Mouse (Mus musculus) embryonic stem cell, embryonic (primary cell): Measurements from ENCODE around the gene Cdc6.

Source experiments
- CTCF ChIA-PET, 4 experiments: fragments of 300-600 bp in 2 of 4; fragments of 350-600 bp in 2 of 4; sonication (Branson Sonifier 250); formaldehyde crosslinking; loops; one replicate each; lab custom pipeline; 2022; ENCODE audit warnings: inconsistent platforms in 2 of 4; lab: Charles Lee
- POLR2A ChIA-PET, 4 experiments: fragments of 300-600 bp in 2 of 4; fragments of 350-600 bp in 2 of 4; sonication (Branson Sonifier 250); formaldehyde crosslinking; loops; one replicate each; lab custom pipeline; 2022; ENCODE audit warnings: antibody characterized with exemption in 4 of 4, inconsistent platforms in 1 of 4; lab: Charles Lee

Cdc6 gene

GRCm38 (mm10) chr11:98953835-98954320, 46.3 kb downstream of the Cdc6 start:
- CTCF ChIA-PET: interaction anchor here (0.5 to 3.9 kb wide), 33 partner anchors 8 to 625 kb away, joined by 3 to 26 read pairs (median 4); no protein-coding TSS in a partner anchor
- POLR2A ChIA-PET: interaction anchor here (0.6 to 8.7 kb wide), 27 partner anchors 9 to 1414 kb away, joined by 3 to 103 read pairs (median 5); partner anchors contain the start of genes Cdc6 (in 1 of the 4), Psmd3 (in 1 of the 4) and Tns4 (in 1 of the 4)

GRCm38 (mm10) chr11:98954373-98954772, 46.8 kb downstream of the Cdc6 start:
- CTCF ChIA-PET: interaction anchor here (0.6 to 3.9 kb wide), 37 partner anchors 8 to 626 kb away, joined by 3 to 26 read pairs (median 4); no protein-coding TSS in a partner anchor
- POLR2A ChIA-PET: interaction anchor here (0.5 to 8.7 kb wide), 29 partner anchors 10 to 1583 kb away, joined by 3 to 103 read pairs (median 6); partner anchors contain the start of genes Cdc6 (in 2 of the 4), Gjd3 (in 1 of the 4), Psmd3 (in 1 of the 4) and Tns4 (in 1 of the 4)

GRCm38 (mm10) chr11:98954801-98955706, 47.5 kb downstream of the Cdc6 start:
- ChIA-PET POLR2A (interaction anchor here (0.5 to 8.7 kb wide), 38 partner anchors 10 to 1582 kb away, joined by 3 to 103 read pairs (median 5); partner anchors contain the start of genes Cdc6 (in 2 of the 4), Gjd3 (in 1 of the 4), Psmd3 (in 1 of the 4) and Tns4 (in 1 of the 4)), CTCF (interaction anchor here (0.5 to 3.9 kb wide), 36 partner anchors 7 to 960 kb away, joined by 3 to 26 read pairs (median 4); no protein-coding TSS in a partner anchor)

GRCm38 (mm10) chr11:98955707-98956235, 48.2 kb downstream of the Cdc6 start:
- POLR2A ChIA-PET: interaction anchor here (0.6 to 8.7 kb wide), 27 partner anchors 9 to 1441 kb away, joined by 3 to 103 read pairs (median 4); partner anchors contain the start of genes Cdc6 (in 2 of the 4), Gjd3 (in 1 of the 4) and Top2a (in 1 of the 4)
- CTCF ChIA-PET: interaction anchor here (0.6 to 3.9 kb wide), 15 partner anchors 9 to 959 kb away, joined by 3 to 26 read pairs (median 4); no protein-coding TSS in a partner anchor

DNA sequence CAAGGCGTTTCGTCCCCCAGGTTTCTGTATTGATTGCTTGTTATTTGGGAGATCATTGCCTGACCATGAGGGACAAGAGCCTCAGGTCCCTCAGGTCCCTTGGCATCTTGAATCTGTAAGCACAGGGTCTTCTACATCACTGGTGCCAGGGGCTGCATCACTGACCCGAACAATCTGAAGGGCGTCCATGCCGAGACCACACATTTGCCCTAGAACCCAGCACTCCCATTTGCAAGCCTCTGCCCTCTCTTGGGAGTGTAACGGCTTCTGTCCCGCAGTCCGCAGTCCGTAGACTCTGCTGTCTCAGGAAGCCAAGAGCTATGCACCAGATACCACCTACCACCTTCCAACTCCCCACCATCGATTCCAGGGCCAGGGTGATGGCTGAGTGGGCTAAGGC, 48.7 kb downstream of the Cdc6 start:
- ChIA-PET CTCF (interaction anchor here (0.6 to 3.9 kb wide), 10 partner anchors 12 to 959 kb away, joined by 3 to 26 read pairs (median 4); no protein-coding TSS in a partner anchor), POLR2A (interaction anchor here (0.6 to 8.7 kb wide), 14 partner anchors 8 to 267 kb away, joined by 3 to 103 read pairs (median 5); partner anchors contain the start of genes Cdc6 (in 2 of the 4) and Top2a (in 1 of the 4))

DNA sequence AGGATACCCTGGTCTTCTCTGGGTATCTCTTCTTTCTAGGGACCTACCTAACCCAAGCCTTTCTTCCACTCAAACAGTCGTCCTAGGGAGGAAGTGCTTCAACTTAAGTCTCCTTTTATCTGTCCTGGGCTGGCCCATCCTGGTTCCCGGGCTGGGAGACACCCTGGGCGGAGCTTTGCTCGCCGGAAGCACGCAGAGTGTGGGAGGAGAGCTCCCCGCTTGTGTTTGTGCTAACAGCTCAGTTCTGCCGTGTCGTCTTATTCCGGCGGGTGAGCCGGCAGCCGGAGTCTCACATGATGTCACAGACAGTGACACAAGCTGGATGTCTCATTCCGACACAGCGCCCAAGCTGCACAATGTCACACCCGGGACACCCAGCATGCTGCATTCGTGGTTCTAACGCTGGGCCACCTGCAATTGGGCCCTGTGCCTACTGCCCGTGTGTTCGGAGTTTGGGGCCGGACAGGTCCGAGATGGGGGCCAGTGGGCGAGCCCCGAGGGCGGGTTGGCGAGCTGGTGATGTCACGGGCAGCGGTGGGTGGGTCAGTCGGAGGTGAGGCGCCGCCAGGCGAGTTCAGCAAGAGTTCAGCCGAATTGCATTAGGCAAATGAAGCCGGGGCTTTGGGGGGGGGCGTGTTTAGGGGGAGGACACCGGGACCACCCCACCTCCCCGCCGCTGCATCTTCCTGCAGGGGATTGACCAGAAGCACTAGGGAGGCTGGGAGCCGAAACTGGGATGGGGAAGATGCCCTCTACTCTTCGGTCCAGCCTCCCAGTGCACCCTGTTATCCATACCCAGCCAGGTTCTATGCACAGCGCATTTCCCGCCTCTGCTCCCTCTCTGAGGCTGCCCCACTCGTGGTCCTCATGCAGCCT, 52.1 kb downstream of the Cdc6 start:
- ChIA-PET CTCF (interaction anchor here (0.5 to 1.6 kb wide), 15 partner anchors 12 to 173 kb away, joined by 3 to 8 read pairs (median 4); no protein-coding TSS in a partner anchor), POLR2A (interaction anchor here (0.6 to 2.7 kb wide), 52 partner anchors 9 to 1603 kb away, joined by 3 to 71 read pairs (median 5); partner anchors contain the start of genes Gjd3 (in 2 of the 4), Rara (in 2 of the 4), Cdc6 (in 1 of the 4) and Top2a (in 1 of the 4))

GRCm38 (mm10) chr11:98960313-98960906, 52.8 kb downstream of the Cdc6 start:
- CTCF ChIA-PET: interaction anchor here in 3 of 4 experiments (1.1 to 1.6 kb wide), 4 partner anchors 12 to 174 kb away, joined by 3 to 8 read pairs (median 5); no protein-coding TSS in a partner anchor
- POLR2A ChIA-PET: interaction anchor here in 3 of 4 experiments (0.9 to 2.7 kb wide), 13 partner anchors 9 to 186 kb away, joined by 3 to 71 read pairs (median 7); partner anchors contain the start of gene Rara (in 1 of the 3)

DNA sequence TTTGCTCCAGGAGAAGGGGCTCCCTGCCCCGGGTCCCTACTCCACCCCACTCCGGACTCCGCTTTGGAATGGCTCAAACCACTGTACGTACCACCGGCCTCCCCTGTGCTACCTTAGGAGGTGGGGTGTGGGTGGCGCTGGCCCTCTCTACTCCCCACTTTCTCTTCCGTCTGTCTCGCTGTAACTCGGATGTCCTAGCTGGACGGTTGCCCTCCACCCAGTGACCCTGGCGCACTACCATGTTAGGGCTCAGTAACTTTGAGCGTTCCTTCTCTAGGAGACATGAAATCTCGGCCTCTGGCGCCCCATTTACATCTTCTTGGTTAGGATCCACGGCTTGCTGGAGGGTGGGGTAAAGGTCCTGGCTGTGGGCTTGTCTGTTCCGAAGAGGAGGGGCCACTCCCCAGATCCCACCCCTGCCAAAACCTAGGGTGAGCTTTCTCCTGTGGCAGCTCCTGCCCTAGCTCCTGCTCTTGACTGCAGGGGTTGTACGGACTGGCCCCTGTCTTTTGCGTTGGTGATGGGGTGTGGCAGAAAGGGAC, 53.5 kb downstream of the Cdc6 start:
- CTCF ChIA-PET: interaction anchor here in 2 of 4 experiments (0.6 to 1.7 kb wide), 4 partner anchors 14 to 243 kb away, joined by 3 to 6 read pairs (median 3); partner anchors contain the start of gene Gjd3 (in 1 of the 2)

GRCm38 (mm10) chr11:98961766-98962165, 54.2 kb downstream of the Cdc6 start:
- ChIA-PET POLR2A (interaction anchor here in 3 of 4 experiments (0.6 to 8.6 kb wide), 17 partner anchors 8 to 99 kb away, joined by 3 to 71 read pairs (median 4); partner anchors contain the start of genes Cdc6 (in 1 of the 3), Rara (in 1 of the 3) and Wipf2 (in 1 of the 3)), CTCF (interaction anchor here (0.5 to 2.8 kb wide), 8 partner anchors 10 to 557 kb away, joined by 3 to 11 read pairs (median 4); partner anchors contain the start of gene Gjd3 (in 1 of the 4))

More for the DNA sequence above, 53.5 kb downstream of the Cdc6 start:
- POLR2A ChIA-PET: interaction anchor here in 2 of 4 experiments (0.6 to 8.6 kb wide), 14 partner anchors 8 to 88 kb away, joined by 3 to 71 read pairs (median 3); partner anchors contain the start of genes Cdc6 (in 1 of the 2) and Rara (in 1 of the 2)

- ChIA-PET CTCF (interaction anchor here (0.5 to 3.2 kb wide), 25 partner anchors 8 to 556 kb away, joined by 3 to 15 read pairs (median 4); no protein-coding TSS in a partner anchor), POLR2A (interaction anchor here (0.5 to 8.6 kb wide), 37 partner anchors 9 to 277 kb away, joined by 3 to 83 read pairs (median 7); partner anchors contain the start of genes Rara (in 1 of the 4), Top2a (in 1 of the 4) and Wipf2 (in 1 of the 4))
Observed at GRCm38 (mm10) chr11:98962421-98963095, 55.0 kb downstream of the Cdc6 start.

DNA sequence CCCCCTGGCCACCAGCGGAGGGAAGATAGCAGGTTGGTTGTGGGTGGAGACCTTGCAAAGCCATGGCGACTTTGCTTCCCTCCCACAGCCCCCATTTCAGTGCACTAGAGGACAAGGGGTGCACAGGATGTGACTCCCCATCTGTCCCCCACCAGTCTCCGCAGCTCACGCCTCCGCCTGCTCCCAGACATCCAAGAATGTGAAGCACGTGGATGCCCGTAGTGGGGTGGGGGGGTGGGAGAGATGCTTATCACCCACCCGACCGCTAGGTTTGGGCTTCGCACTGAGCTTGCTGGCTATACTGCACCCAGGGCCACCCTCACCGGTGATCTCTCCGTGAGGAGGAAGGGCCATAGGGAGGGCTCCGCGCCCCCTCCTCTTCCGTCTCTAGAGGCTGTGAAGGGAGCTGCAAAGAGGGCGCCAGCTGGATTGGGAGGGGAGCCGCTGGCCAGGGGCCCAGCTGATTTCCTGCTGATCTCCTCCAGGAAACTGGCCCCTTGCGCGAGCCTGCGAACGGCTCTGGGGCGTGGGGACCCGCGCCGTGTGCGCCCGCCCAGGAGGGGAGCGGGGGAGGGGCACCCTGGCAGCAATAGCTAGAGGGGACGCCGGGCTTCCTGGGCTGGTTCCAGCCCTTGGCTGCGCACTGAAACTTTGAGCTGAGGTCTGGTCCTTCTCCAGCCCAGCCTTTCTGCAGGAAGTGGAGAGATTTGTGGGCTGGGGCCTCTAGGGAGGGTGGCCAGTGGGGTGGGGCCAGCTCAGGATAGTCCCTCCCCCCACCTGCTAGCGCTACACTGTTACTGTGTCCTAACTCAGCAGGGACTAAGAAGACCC, 55.8 kb downstream of the Cdc6 start:
- CTCF ChIA-PET: interaction anchor here (0.5 to 3.2 kb wide), 42 partner anchors 8 to 1969 kb away, joined by 3 to 15 read pairs (median 4); no protein-coding TSS in a partner anchor
- POLR2A ChIA-PET: interaction anchor here (0.5 to 8.6 kb wide), 66 partner anchors 9 to 1359 kb away, joined by 3 to 83 read pairs (median 5); partner anchors contain the start of genes Cdc6 (in 2 of the 4), Rara (in 2 of the 4), Top2a (in 2 of the 4) and Eif1 (in 1 of the 4)

DNA sequence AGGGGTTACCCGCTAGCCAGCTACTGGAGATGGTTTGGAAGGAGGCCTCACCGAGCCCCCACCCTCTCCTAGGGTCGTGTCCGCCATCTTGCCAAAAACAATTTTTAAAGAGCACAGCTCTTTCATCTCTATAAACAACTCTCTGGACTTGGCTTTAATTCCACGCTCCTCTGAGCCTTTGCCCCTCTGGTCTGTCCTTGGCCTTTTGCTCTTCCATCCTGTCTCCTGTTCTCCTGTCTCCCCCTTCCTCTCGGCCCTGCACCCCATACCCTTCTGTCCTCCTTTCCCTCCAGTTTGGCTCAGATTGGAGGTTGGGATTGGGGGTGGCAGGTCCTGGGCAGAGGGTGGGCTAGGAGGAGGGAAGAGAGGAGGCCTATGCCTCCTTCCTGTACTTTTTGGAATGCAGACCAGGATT, 56.6 kb downstream of the Cdc6 start:
- ChIA-PET POLR2A (interaction anchor here in 3 of 4 experiments (0.6 to 8.6 kb wide), 54 partner anchors 11 to 1356 kb away, joined by 3 to 83 read pairs (median 6); partner anchors contain the start of genes Cdc6 (in 2 of the 3), Rara (in 2 of the 3), Top2a (in 2 of the 3) and Gjd3 (in 1 of the 3)), CTCF (interaction anchor here (0.5 to 3.2 kb wide), 29 partner anchors 8 to 246 kb away, joined by 3 to 15 read pairs (median 5); no protein-coding TSS in a partner anchor)
